Mouse (Mus musculus) ES-E14 (cell line): ENCODE data around the gene Prkcz.

Experiments
- CHD2 ChIP-seq: IDR thresholded peaks from 2 replicates; pipeline ENCODE4 v1.6.1; 2014; ENCODE audit warnings: mild to moderate bottlenecking, low read depth, low read length, inconsistent platforms
- HCFC1 ChIP-seq: IDR thresholded peaks from 2 replicates; pipeline ENCODE4 v1.6.1; 2012; ENCODE audit warnings: low read length, inconsistent platforms, borderline replicate concordance; ENCODE audit not compliant: insufficient read depth
- ZC3H11A ChIP-seq: IDR thresholded peaks from 2 replicates; pipeline ENCODE4 v1.6.1; 2012; ENCODE audit warnings: low read depth, mild to moderate bottlenecking, inconsistent platforms, low read length, borderline replicate concordance
- ZNF384 ChIP-seq: IDR thresholded peaks from 2 replicates; pipeline ENCODE4 v1.6.1; 2012; ENCODE audit warnings: low read depth, low read length, inconsistent platforms

DNA sequence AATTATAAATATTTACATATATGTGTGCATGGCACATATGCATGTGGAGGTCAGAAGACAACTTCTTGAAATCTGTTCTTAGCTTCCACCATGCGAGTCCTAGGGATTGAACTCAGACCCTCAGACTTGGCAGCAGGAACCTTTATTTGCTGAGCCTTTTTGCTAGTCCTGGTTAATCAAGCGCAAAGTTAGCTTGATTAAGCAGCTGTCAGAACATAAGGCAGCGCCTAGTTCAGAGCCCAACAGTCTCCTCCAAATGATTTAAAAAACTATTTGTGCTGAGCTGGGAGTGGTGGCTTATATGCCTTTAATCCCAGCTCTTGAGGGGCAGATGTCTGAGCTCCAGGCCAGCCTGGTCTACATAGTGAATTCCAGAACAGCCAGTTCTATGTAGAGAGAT is 110.0 kb downstream of the Prkcz start:
- TF ChIP-seq ZC3H11A: no peak
- TF ChIP-seq HCFC1: no peak
- TF ChIP-seq CHD2: no peak
- TF ChIP-seq ZNF384: no peak
